Mouse (Mus musculus) embryonic fibroblast, embryonic 13.5 days (primary cell): ENCODE results near the gene Clstn2.

ENCODE experiments used
- CTCF ChIP-seq: IDR thresholded peaks from 2 replicates; pipeline ENCODE4 v1.5.1; 2011; ENCODE audit warnings: mild to moderate bottlenecking, control low read depth, low read length, moderate library complexity, borderline replicate concordance; ENCODE audit not compliant: insufficient read depth
- POLR2A ChIP-seq: IDR thresholded peaks from 2 replicates; pipeline ENCODE4 v1.6.1; 2011; ENCODE audit warnings: low read depth, mild to moderate bottlenecking, control low read depth, low read length, moderate library complexity

GRCm38 (mm10) chr9:98016576-98016975 lies 16.4 kb downstream of the Clstn2 start:
- no peak for TF ChIP-seq CTCF
- no peak for TF ChIP-seq POLR2A
